Mouse (Mus musculus): ENCODE measurements at regions not wholly inside any gene's neighbourhood (a gene's known extent, or its start where the extent isn't known, plus 50 kb on each side); places are given as distances from the start of the nearest gene placed in this dataset.

- no peaks in the 10 kb centered on the region for H3K4me1 ChIP-seq (ENCODE audit: control insufficient read depth, insufficient read depth, low read length)
- H3K79me2 ChIP-seq (ENCODE audit: control insufficient read depth, insufficient read depth, low read length), result no peaks in the 10 kb centered on the region
- no peaks in the 10 kb centered on the region for H3K36me3 ChIP-seq (ENCODE audit: control insufficient read depth, insufficient read depth, low read length)
- TF ChIP-seq POLR2A (IDR thresholded peaks at IDR 0.05; ENCODE audit: extremely low read depth, insufficient read depth, low read length), result no peak
- TF ChIP-seq CTCF (IDR thresholded peaks at IDR 0.05; ENCODE audit: low read depth, low read length), result no peak
- no peak for DNase-seq (ENCODE audit: extremely low read depth, low read depth, low spot score)
- 96% methylated on average over 6 of the region's 6 CpGs for WGBS
- H3K27me3 ChIP-seq (ENCODE audit: control insufficient read depth, insufficient read depth, low read length), result no peaks in the 10 kb centered on the region
- no peak overlapping the region for H3K4me3 ChIP-seq (ENCODE audit: insufficient read depth, low read depth, low read length)
- no peak overlapping the region for H3K9ac ChIP-seq (ENCODE audit: low read depth, low read length)
- no peak overlapping the region for H3K27ac ChIP-seq (replicated peaks; ENCODE audit: insufficient read depth, low read depth, low read length)
Measured at GRCm38 (mm10) chr9:79028234-79028633, 412.9 kb downstream of the Cd109 start.

GRCm38 (mm10) chr9:79029456-79029855 lies 414.1 kb downstream of the Cd109 start:
- DNase-seq (ENCODE audit: extremely low read depth, low read depth, low spot score), result no peak
- H3K79me2 ChIP-seq (ENCODE audit: control insufficient read depth, insufficient read depth, low read length), result no peaks in the 10 kb centered on the region
- WGBS, result 85% methylated on average over 9 of the region's 9 CpGs
- TF ChIP-seq CTCF (IDR thresholded peaks at IDR 0.05; ENCODE audit: low read depth, low read length), result no peak
- no peak for TF ChIP-seq POLR2A (IDR thresholded peaks at IDR 0.05; ENCODE audit: extremely low read depth, insufficient read depth, low read length)
- no peaks in the 10 kb centered on the region for H3K27me3 ChIP-seq (ENCODE audit: control insufficient read depth, insufficient read depth, low read length)
- H3K4me3 ChIP-seq (ENCODE audit: insufficient read depth, low read depth, low read length), result no peak overlapping the region
- H3K9ac ChIP-seq (ENCODE audit: low read depth, low read length), result no peak overlapping the region
- H3K4me1 ChIP-seq (ENCODE audit: control insufficient read depth, insufficient read depth, low read length), result no peaks in the 10 kb centered on the region
- H3K27ac ChIP-seq (replicated peaks; ENCODE audit: insufficient read depth, low read depth, low read length), result no peak overlapping the region
- H3K36me3 ChIP-seq (ENCODE audit: control insufficient read depth, insufficient read depth, low read length), result no peaks in the 10 kb centered on the region

- WGBS, result 73% methylated on average over 2 of the region's 2 CpGs
- no peak overlapping the region for H3K4me3 ChIP-seq (ENCODE audit: insufficient read depth, low read depth, low read length)
- H3K36me3 ChIP-seq (ENCODE audit: control insufficient read depth, insufficient read depth, low read length), result no peaks in the 10 kb centered on the region
- H3K27me3 ChIP-seq (ENCODE audit: control insufficient read depth, insufficient read depth, low read length), result no peaks in the 10 kb centered on the region
- no peak overlapping the region for H3K27ac ChIP-seq (replicated peaks; ENCODE audit: insufficient read depth, low read depth, low read length)
- no peak overlapping the region for H3K9ac ChIP-seq (ENCODE audit: low read depth, low read length)
- no peaks in the 10 kb centered on the region for H3K4me1 ChIP-seq (ENCODE audit: control insufficient read depth, insufficient read depth, low read length)
- no peak for TF ChIP-seq CTCF (IDR thresholded peaks at IDR 0.05; ENCODE audit: low read depth, low read length)
- no peaks in the 10 kb centered on the region for H3K79me2 ChIP-seq (ENCODE audit: control insufficient read depth, insufficient read depth, low read length)
- no peak for DNase-seq (ENCODE audit: extremely low read depth, low read depth, low spot score)
Measured at GRCm38 (mm10) chr9:79035677-79036076, 420.3 kb downstream of the Cd109 start.

GRCm38 (mm10) chr9:79037054-79037453 lies 421.7 kb downstream of the Cd109 start:
- TF ChIP-seq POLR2A (IDR thresholded peaks at IDR 0.05; ENCODE audit: extremely low read depth, insufficient read depth, low read length) (no peak), CTCF (IDR thresholded peaks at IDR 0.05; ENCODE audit: low read depth, low read length) (no peak)
- Histone ChIP-seq H3K79me2 (ENCODE audit: control insufficient read depth, insufficient read depth, low read length) (no peaks in the 10 kb centered on the region), H3K4me3 (ENCODE audit: insufficient read depth, low read depth, low read length) (no peak overlapping the region), H3K9ac (ENCODE audit: low read depth, low read length) (no peak overlapping the region), H3K27ac (replicated peaks; ENCODE audit: insufficient read depth, low read depth, low read length) (no peak overlapping the region), H3K4me1 (ENCODE audit: control insufficient read depth, insufficient read depth, low read length) (no peaks in the 10 kb centered on the region), H3K36me3 (ENCODE audit: control insufficient read depth, insufficient read depth, low read length) (no peaks in the 10 kb centered on the region), H3K27me3 (ENCODE audit: control insufficient read depth, insufficient read depth, low read length) (no peaks in the 10 kb centered on the region)
- WGBS, result 70% methylated on average over 1 of the region's 1 CpGs
- DNase-seq (ENCODE audit: extremely low read depth, low read depth, low spot score), result no peak

- Histone ChIP-seq H3K36me3 (ENCODE audit: control insufficient read depth, insufficient read depth, low read length) (no peaks in the 10 kb centered on the region), H3K27ac (replicated peaks; ENCODE audit: insufficient read depth, low read depth, low read length) (no peak overlapping the region), H3K27me3 (ENCODE audit: control insufficient read depth, insufficient read depth, low read length) (no peaks in the 10 kb centered on the region), H3K79me2 (ENCODE audit: control insufficient read depth, insufficient read depth, low read length) (no peaks in the 10 kb centered on the region), H3K9ac (ENCODE audit: low read depth, low read length) (no peak overlapping the region), H3K4me1 (ENCODE audit: control insufficient read depth, insufficient read depth, low read length) (no peaks in the 10 kb centered on the region), H3K4me3 (ENCODE audit: insufficient read depth, low read depth, low read length) (no peak overlapping the region)
- TF ChIP-seq POLR2A (IDR thresholded peaks at IDR 0.05; ENCODE audit: extremely low read depth, insufficient read depth, low read length) (no peak), CTCF (IDR thresholded peaks at IDR 0.05; ENCODE audit: low read depth, low read length) (no peak)
- 77% methylated on average over 4 of the region's 4 CpGs for WGBS
- no peak for DNase-seq (ENCODE audit: extremely low read depth, low read depth, low spot score)
Measured at GRCm38 (mm10) chr9:79038971-79039370, 423.6 kb downstream of the Cd109 start.

GRCm38 (mm10) chr9:79044344-79044743 lies 429.0 kb downstream of the Cd109 start:
- Histone ChIP-seq H3K4me3 (ENCODE audit: insufficient read depth, low read depth, low read length) (no peak overlapping the region), H3K36me3 (ENCODE audit: control insufficient read depth, insufficient read depth, low read length) (no peaks in the 10 kb centered on the region), H3K27me3 (ENCODE audit: control insufficient read depth, insufficient read depth, low read length) (no peaks in the 10 kb centered on the region), H3K4me1 (ENCODE audit: control insufficient read depth, insufficient read depth, low read length) (no peaks in the 10 kb centered on the region), H3K27ac (replicated peaks; ENCODE audit: insufficient read depth, low read depth, low read length) (no peak overlapping the region), H3K9ac (ENCODE audit: low read depth, low read length) (no peak overlapping the region), H3K79me2 (ENCODE audit: control insufficient read depth, insufficient read depth, low read length) (no peaks in the 10 kb centered on the region)
- no peak for DNase-seq (ENCODE audit: extremely low read depth, low read depth, low spot score)
- TF ChIP-seq POLR2A (IDR thresholded peaks at IDR 0.05; ENCODE audit: extremely low read depth, insufficient read depth, low read length), result no peak
- TF ChIP-seq CTCF (IDR thresholded peaks at IDR 0.05; ENCODE audit: low read depth, low read length), result no peak
- 93% methylated on average over 1 of the region's 1 CpGs for WGBS
